Mouse (Mus musculus) kidney, postnatal 36 days (tissue): ENCODE measurements around the gene Hip1.

Source experiments
- DNase-seq, 2 experiments: peaks; one replicate each; pipeline ENCODE4 v3.0.0; 2021 to 2022; ENCODE audit warnings: mixed read lengths in 2 of 2

Gene Hip1

DNA sequence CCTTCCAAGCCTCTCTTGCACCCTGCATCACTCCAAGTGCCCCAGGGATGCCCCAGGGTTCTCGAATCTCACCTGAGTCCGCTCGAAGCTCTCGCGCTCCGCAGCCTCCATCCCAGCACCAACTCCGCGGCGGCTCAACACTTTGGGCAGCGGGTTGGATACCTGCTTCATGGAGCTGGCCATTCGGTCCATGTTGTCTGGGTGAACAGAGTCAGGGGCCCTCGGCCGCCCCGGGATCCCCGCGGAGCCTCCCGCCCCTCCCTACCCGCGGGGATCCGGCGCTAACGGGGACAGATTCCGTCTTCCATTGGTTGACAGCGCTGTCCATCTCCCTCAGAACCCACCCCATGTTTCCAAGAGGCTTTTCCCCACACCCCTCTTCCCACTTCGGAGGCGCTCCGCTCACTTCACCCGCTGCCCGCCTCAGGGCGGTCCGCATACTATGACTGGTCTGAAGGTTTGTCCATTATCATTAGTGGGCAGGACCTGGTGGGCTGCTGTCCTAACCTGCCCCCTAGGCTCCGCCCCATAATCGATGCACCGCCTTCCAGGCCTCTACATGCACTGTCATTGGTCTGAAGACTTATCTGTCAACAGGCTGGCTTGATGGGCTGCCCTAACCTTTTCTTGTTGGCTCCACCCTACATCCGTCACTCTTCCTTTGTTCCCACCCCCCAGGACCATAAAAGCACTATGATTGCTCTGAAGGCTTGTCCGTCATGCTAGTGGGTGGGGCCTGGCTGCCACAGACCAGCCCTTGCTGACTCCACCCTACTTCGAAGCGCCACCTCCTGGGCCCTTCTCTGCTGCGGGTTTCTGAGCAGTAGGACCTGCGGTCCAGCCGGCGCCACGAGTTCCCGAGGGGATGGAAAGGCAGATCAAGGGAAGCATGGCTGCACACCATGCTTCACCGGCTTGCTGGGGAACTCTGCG is at the start of gene Hip1:
Gene Hip1 (minus strand): TSS at position 256 of the 933 bp plus-strand sequence.
- peak; percentile 96 to 99 for DNase-seq

DNA sequence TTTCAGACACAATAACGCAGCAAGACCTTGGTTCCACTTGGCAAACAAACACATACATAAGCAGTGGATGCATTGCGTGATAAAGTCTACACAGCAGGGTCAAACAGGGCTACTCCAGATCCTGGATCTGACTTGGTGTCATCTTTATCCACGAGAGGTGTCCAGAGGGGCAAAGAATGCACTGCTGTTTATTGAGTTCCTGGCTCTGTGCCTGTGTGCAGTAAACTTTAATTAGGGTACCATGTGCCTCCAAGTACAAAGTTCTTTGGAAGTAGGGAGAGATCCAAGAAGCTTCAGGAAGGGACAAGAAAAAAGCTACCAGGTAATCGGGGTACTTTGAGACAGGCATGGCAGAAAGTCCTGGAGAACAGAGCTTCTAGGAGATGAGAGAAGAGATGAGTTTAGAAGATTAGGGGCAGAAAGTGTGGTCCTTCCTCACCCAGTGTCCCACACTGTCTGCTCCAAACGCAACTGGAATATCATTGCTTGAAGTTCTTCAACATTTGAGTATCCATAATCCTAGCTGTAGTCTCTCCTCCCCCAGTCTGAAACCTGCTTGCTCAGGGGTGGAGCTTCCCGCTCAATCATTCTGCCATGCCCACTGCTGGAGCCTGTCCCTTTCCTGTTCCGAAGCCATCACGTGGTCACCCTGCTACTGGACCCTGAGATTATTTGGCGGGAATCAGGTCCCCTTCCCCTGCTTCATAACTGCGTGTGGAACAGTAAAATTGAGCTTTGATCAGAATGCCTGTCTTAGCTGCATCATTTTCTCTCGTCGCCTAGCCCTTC is 45.3 kb upstream of the Hip1 start:
- DNase-seq, result peak; percentile 70 to 81

DNA sequence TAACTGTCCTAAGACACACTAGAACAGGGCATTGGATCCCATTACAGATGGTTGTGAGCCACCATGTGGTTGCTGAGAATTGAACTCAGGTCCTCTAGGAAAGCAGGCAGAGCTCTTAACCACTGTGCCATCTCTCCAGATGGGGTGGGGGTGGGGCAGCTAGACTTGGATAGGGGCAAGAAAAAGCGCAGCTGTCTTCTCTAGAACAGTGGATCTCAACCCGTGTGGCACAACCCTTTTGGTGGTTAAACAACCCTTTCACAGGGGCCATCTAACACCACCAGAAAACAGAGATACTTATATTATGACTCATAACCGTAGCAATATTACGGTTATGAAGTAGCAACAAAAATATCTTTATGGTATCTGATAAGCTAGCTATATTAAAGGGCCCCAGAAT is 42.8 kb upstream of the Hip1 start:
- DNase-seq, result no peak

DNA sequence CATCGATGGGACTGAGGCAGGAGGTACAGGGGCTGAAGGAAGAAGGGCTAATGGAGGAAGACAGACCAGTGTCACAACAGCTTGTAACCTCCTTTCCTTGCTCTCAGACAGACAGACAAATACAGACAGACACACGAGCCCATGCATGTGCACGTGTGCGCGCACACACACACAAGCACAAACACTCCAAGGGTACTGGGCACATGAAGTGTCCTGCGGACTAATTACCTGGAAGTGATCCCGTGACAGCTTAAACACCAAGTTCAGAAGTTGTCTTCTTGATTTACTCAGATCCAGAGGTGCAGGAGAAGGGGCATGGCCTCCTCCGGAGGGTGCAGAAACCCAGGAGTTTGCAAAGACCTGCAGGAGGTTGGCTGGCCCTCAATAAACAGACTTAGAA is 40.8 kb upstream of the Hip1 start:
- DNase-seq, result no peak

DNA sequence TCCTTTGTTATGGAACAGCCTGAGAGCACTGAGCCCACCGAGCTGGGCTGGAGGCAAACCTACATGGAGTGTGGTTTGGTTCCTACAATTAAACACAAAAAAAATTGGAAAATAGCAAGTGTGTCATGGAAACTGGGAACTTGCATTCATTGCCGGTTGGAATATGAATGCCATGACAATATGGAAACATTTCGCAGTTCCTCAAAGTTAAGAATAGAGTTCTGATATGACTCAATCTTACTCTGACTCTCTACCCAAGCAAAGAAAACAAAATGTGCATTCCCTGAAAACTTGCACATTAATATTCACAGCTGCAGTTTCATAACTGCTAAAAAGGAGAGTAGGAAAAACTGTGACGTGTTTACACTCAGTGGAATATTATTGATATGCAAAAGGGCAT is 37.4 kb upstream of the Hip1 start:
- DNase-seq, result no peak

DNA sequence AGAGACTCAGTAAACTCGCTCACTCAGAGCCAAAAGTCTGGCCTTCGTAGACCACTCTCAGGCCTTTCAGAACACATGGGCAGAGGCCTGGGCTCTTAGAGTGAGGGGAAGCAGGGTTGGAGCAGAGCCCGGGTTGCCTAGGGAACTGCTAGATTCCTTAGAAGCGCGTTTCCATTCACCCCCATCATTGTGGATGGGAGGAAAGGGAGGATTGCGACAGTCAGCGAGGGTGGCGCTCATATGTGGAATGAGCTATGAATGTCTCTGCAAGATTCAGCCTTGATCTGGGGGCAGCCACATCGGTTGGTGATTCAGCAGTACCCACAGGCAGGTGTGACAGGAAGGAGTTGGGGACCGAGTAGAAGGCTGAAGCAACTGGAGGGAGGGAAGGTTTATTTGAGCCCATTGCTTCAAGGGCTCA is 34.4 kb upstream of the Hip1 start:
- DNase-seq, result no peak

DNA sequence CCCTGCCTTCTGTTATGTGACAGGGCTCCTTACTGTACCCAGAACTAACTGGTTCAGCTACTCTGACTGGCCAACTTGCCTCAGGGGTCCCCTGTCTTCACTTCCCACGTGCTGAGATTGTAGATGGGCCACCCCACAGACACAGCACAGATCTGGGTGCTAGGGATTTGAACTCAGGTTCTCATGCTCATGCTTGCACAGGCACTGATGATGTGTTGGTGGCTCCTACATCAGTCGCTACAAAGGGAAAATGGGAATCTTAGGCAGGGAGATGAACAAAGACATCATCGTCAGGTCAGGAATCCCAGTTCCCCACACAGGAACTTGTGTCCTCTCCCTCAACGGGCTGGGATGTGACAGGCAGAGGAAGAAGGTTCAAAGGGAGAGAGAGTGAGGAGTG is 31.1 kb upstream of the Hip1 start:
- no peak for DNase-seq

DNA sequence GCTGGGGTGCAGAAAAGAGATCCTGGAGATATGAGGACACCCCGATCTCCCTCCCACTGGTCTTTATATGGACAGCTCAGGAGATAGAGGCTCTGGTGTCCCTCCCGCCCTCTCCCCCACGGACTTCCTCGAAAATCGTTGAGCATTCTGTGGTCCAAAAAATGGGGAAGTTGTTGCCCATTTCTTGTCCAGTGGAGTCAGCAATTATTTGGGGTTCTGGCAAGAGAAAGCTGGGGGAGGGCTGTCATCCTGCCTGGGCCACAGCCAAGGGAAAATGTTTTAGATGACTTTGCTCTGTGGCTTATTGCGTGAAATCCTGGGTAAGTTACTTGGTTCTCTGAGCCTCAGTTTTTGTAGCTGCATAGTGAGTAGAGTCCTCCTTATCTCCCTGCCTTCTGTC is 28.1 kb upstream of the Hip1 start, which contains the start of gene Ccl24:
Gene Ccl24 (minus strand): TSS at position 44 of the 400 bp plus-strand sequence.
- DNase-seq, result peak in 1 of 2 experiments; percentile 9

DNA sequence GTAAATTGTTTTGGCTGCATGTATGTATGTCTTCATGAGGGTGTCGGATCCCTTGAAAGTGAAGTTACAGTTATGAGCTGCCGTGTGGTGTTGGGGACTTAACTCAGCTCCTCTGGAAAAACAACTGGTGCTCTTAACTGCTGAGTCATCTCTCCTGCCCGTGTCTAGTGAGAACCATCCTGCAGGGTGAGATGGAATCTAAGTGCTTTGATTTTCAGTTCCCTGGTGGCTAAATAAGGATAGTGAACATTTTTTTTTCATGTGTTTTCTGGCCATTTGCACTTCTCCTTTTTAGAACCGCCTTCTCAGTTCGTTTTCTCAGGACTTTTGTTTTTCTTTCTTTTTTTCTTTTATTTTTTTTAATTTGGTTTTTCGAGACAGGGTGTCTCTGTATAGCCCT is 23.8 kb upstream of the Hip1 start:
- DNase-seq, result no peak

DNA sequence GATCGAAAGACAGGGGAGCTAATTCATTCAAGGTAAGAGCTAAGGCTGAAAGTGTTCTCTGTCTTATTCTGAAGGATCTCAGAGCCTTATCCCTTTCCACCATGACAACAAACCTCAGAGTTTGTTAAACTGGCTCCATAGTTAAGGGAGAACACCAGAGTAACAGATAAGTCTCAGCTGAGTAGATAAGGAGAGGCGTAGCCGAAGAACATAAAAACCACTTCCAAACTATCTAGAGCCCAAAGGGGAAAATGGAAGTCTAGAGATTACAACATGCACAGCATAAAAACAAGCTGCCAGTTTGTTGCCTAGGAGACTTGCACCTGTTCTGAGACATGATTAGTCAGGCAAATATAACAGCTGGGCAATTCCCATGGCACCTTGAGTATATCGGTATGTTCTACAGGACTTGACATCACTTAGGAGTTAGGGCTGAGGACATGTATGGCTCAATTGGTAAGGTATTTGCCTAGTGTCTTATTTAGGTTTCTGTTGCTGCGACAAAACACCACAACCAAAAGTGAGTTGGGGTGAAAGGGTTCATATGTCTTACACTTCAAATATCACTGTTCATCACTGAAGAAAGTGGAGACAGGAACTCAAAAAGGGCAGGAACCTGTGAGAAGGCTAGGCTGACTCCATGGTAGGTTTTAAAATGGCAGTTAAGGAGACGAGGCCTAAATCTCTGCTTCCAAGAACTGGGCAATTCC is 22.8 kb upstream of the Hip1 start:
- DNase-seq, result no peak

DNA sequence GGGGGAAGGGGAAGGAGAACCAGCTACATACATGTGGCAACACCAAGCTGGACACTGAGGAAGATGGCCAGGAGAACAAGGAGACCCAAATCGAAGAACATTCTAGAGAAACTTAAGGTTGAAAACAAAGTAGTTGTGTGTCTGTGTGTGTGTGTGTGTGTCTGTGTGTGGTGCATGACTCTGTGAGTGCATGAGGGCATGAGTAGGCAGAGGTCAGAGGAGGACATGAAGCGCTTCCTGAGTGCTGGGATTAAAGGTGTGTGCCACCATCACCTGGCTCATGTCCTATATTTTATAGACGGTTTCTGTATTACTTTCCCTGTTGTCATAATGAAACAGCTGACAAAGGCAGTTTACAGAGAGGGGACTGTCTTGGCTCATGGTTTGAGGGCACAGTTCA is 18.5 kb upstream of the Hip1 start, which contains the start of gene Ccl26:
Gene Ccl26 (minus strand): TSS at position 101 of the 400 bp plus-strand sequence.
- DNase-seq, result no peak

DNA sequence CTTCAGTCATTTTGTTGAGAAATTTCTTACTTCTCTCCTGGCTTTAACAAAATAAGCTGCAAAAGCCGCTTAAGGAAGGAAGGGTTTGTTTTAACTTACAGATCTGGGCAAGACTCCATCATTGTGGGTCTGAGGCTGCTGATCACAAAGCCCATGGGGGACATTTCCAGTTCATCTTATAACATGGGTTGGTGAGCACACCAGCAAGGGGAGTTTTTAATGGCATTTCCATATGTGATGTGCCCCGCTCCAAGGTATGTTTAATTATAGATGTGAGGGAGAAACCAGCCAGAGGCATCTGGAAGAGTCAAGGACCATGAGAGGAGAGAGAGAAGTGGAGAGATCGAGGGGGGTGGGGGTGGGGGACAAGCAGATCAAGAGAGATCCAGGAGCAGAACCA is 12.8 kb upstream of the Hip1 start:
- DNase-seq, result no peak

DNA sequence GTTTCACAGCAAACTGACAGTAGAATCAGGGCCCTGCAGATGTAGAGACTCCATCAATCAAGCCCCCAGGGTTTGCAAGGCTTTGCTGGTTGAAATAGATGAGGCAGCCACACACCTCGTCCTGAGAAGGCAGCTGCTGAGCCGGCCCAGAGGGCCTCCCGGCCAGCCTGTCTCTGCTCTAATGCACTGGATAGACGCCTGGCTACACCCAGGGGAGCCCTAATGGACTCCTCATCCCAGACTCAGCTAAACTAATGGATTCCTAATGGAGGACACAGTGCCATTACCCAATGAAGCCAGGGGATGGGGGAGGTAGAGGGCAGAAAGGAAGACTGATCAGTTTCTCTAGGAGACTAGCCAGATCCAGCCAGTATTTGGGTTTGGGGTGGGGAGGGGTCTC is 12.1 kb upstream of the Hip1 start:
- DNase-seq, result no peak

DNA sequence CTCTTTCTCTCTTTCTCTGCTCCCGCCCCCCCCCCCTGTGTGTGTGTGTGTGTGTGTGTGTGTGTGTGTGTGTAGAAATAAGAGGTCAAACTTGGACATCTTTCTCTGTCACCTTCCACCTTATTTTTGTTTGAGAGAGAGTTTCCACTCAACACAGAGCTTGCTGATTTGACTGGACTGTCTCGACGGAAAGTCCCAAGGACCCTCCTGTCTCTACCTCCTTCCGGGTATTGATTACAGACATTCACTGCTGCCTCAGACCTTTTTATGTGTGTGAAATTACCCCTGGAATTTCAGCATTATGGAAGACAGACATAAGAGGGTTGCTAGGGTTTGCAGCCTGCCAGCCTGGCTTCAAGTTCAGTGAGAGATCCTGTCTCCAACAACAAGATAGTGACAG is 11.3 kb upstream of the Hip1 start:
- no peak for DNase-seq

DNA sequence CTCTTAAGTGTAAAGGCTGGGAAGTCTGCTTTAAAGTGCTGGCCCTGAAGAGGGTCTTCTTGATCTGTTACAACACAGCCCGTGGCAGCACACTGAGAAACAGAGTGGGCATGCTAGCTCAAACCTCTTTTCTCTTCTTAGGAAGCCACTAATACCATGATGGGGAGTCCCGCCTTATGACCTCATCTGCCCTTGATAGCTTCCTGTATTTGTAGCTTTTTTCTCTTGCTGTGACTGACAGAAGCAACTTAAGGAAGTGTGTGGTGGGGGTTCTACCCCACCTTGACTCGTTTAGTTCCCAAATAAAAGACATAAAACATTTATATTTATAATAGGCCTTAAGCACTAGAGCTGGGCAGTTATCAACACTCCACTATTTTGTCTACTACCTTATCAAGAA is 6.7 kb upstream of the Hip1 start:
- no peak for DNase-seq

DNA sequence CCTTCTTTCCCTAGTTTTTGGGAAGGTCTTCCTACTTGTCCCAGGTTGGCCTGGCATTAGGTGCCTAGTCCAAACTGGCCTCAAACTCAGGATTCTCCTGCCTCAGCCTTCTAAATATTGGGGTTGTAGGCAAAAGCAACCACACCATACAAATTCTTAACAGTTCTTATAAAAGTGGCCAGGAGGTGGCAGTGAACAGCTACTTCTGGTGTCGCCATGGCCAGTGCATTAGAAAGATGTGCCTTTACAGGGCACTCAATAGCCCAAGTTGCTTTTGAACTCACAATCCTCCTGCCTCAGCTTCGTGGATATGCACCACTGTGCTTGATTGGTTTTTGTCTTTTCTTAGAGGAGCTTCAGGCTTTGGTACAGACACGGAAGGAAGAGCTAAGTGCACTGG is 6.0 kb upstream of the Hip1 start:
- peak; percentile 54 to 55 for DNase-seq

DNA sequence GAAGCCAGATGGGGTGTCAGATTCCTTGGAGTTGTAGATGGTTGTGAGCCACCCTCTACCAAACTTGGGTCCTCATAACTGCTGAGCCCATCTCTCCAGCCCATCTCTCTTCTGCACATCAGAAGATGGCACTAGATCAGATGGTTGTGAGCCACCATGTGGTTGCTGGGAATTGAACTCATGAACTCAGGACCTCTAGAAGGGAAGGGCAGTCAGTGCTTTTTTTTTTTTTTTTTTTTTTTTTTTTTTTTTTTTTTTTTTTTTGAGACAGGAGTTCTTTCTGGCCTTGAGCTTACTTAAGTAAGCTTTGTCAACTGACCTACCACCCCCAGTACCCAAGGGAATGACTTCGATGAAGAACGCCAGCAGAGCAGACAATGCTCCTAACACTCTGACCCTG is 3.1 kb upstream of the Hip1 start:
- DNase-seq, result no peak

DNA sequence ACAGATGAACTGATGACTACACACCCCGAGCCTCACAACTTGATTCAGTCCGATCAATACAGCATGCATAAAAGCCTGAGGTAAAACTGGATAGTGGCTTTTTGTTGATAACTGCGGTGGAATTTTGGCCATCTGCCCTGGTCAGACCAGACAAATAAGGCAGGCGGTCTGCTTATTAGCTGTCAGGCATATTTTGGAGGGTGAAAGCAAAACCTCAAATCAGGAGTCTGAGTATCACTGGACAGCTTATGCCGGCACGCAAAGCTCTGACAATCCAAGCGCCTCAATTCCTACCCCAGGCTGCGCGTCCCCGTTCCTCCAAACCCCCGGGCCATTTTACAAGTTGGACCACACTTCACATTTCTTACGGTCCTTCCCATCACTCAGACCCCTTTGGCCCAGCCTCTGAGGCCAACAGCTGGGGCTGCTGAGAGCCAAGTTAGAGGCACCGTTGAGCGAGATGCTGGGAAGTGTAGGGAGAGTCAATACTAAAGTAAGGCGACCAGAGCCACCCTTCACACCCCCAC is 825 bp downstream of the Hip1 start:
- peak in 1 of 2 experiments; percentile 48 for DNase-seq

DNA sequence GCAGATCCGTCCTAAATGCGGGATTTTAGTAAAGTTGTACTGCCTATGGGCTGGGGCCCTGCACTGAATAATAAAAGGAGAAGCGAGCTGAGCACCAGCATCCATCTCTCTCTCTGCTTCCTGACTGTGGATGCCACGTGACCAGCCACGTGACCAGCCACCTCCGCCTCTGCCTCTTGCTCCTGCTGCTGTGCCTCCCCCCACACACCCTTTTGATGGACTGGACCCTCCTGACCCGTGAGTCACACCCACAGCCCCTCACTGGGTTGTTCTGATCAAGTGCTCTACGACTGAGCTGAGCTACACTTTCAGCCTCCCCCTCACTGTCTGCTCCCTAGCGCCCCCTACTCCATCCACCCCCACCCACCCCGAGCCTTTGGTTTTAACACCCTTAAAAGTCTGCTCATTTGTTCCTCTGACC is 7.1 kb downstream of the Hip1 start:
- DNase-seq, result no peak

DNA sequence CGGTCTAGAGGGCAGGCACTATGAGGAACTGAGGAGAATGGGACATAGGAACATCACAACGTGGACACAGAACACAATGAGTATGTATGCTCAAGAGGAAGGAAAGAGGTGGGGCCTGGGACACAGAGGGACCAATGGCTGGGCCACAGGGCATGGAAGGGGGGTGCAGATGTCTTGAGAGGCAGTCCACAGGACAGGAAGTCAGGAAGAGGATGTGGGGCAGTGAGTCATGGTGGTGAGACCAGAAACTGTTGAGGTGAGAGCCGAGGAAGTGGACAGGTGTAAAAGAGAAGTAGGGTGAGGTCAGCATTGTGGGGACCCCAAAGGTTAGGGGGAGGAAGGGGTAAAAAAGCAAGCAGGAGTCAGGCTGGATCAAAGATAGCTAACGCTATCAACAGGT is 7.6 kb downstream of the Hip1 start:
- peak; percentile 35 to 60 for DNase-seq

DNA sequence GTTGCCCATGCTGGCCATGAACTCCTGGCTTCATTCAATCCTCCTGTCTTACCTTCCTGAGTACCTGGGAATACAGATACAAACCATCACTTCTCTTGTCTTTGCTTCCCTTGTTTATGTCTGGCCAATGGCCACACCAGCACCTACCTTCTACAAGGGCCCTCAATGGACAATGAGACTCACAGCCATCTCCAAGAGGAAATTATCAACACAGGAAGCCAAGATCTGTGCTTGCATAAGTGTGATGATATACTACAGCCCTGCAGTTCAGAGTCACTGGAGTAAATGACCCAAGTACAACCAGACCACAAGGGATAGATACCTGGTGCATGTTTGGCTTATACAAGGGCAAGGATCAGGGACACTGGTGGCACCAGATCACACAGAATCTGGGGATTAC is 9.1 kb downstream of the Hip1 start:
- no peak for DNase-seq

DNA sequence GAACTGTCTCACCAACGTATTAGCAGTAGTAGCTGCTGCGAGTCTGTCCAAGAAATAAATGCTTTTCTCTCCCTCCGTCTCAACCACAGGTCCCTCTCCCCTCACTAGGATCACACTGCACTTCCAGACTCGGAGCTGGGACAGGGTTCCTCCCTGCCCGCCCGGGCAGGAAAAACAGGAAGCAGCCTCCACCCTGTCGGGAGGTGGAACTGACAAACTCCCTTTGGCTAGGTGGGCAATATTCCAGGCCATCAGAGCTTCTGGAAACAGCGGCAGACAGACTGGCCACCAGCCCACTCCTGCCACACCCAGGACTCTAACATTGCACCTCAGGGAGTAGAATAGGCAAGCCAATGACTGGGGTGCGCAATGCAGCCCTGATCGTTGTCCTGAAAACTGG is 11.5 kb downstream of the Hip1 start:
- peak; percentile 78 to 87 for DNase-seq

DNA sequence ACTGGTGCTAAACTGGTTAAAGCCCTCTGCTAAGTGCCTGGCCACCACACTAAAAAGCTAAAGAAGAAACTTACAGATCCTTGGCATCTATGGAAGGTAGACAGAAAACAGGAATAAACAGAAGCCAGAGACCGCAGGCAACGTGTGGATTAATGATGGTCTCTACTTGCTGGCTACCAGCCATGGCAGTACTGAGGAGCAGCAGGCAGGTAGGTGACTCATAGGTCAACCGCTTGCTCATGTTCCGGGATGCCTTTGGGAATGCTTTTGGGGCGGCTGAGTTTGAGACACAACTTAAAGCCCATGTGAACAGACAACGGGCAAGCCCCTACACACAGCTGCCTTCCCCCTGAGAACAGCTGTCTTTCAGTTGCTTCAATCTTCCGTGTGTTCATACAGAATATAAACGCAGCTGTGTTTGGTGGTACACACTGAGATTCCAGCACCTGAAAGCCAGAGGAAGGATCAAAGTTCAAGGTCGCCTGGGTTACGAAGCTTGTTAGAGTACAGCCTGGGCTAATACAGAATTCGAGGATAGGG is 13.5 kb downstream of the Hip1 start:
- DNase-seq, result no peak
